Mouse (Mus musculus) CH12.LX (cell line): ENCODE measurements around the gene Tsku. TPM values are rescaled to one million over a fixed set of nuclear protein-coding genes. Genes with fewer than 3 reads are reported as not detected.

ENCODE experiments used
- DNase-seq: peaks from one replicate; pipeline ENCODE4 v3.0.0-alpha.2; 2013; ENCODE audit errors: extremely low read depth
- H3K27ac ChIP-seq: 2 replicates; pipeline ENCODE4 v1.5.1; 2012; ENCODE audit warnings: low read depth, mild to moderate bottlenecking, control low read depth, moderate library complexity; ENCODE audit not compliant: insufficient read depth
- H3K27me3 ChIP-seq: replicated peaks from 2 replicates; pipeline ENCODE3; 2012; ENCODE audit warnings: inconsistent platforms
- H3K36me3 ChIP-seq, 2 experiments: replicated peaks in 1 of 2; 2 replicates each; pipeline versions ENCODE3 to v1.6.1; 2012; ENCODE audit warnings: inconsistent platforms in 1 of 2, low read length in 1 of 2, mild to moderate bottlenecking in 1 of 2, mixed read lengths in 1 of 2, moderate library complexity in 1 of 2; ENCODE audit not compliant: control insufficient read depth in 1 of 2, insufficient read depth in 1 of 2
- H3K4me1 ChIP-seq, 2 experiments: 2 replicates each; pipeline ENCODE4 v1.6.1; 2012; ENCODE audit warnings: inconsistent platforms in 1 of 2, moderate library complexity in 1 of 2; ENCODE audit not compliant: insufficient read depth in 2 of 2, control insufficient read depth in 1 of 2
- H3K4me2 ChIP-seq: 2 replicates; pipeline ENCODE4 v1.6.1; 2012; ENCODE audit warnings: low read depth, mild to moderate bottlenecking, control low read depth; ENCODE audit not compliant: poor library complexity, insufficient read depth, severe bottlenecking
- H3K4me3 ChIP-seq, 3 experiments: fragments of 150-350 bp in 1 of 3; sonication (generic) in 1 of 3; replicated peaks in 1 of 3; 2 replicates each; pipeline versions ENCODE3 to v1.5.1; 2011 to 2012; ENCODE audit warnings: low read depth in 2 of 3, low read length in 2 of 3, mild to moderate bottlenecking in 2 of 3, moderate library complexity in 2 of 3, control low read depth in 1 of 3, improper control_type of control experiment in 1 of 3, inconsistent platforms in 1 of 3, mixed read lengths in 1 of 3; ENCODE audit not compliant: poor library complexity in 1 of 3
- H3K79me2 ChIP-seq: replicated peaks from 2 replicates; pipeline ENCODE4 v1.6.1; 2012; ENCODE audit warnings: mild to moderate bottlenecking, moderate library complexity; ENCODE audit not compliant: control insufficient read depth, poor library complexity, insufficient read depth, severe bottlenecking; ENCODE audit errors: extremely low read depth
- H3K9ac ChIP-seq: 2 replicates; pipeline ENCODE4 v1.6.1; 2012; ENCODE audit warnings: low read depth, mild to moderate bottlenecking, control low read depth, moderate library complexity; ENCODE audit not compliant: insufficient read depth
- H3K9me3 ChIP-seq: replicated peaks from 2 replicates; pipeline ENCODE3; 2012; ENCODE audit warnings: low read length, inconsistent platforms, mixed read lengths
- BHLHE40 ChIP-seq: IDR thresholded peaks from 2 replicates; pipeline ENCODE4 v1.6.1; 2011; ENCODE audit warnings: mild to moderate bottlenecking, low read depth, low read length, improper control_type of control experiment
- CHD1 ChIP-seq: IDR thresholded peaks from 2 replicates; pipeline ENCODE4 v1.6.1; 2012; ENCODE audit warnings: low read depth, low read length, improper control_type of control experiment, inconsistent platforms
- CHD2 ChIP-seq: IDR thresholded peaks from 2 replicates; pipeline ENCODE4 v1.6.1; 2011; ENCODE audit warnings: low read length, improper control_type of control experiment
- E2F4 ChIP-seq: IDR thresholded peaks from 2 replicates; pipeline ENCODE4 v1.6.1; 2011; ENCODE audit warnings: low read depth, low read length, improper control_type of control experiment; ENCODE audit not compliant: insufficient replicate concordance
- ELF1 ChIP-seq: IDR thresholded peaks from 2 replicates; pipeline ENCODE4 v1.6.1; 2014; ENCODE audit warnings: low read depth, mild to moderate bottlenecking, inconsistent platforms, low read length, improper control_type of control experiment
- EP300 ChIP-seq: IDR thresholded peaks from 2 replicates; pipeline ENCODE4 v1.6.1; 2011; ENCODE audit warnings: low read length, improper control_type of control experiment
- ETS1 ChIP-seq: conservative IDR thresholded peaks from 2 replicates; pipeline ENCODE4 v1.6.1; 2012; ENCODE audit warnings: low read depth, mild to moderate bottlenecking, inconsistent platforms, low read length, improper control_type of control experiment, moderate library complexity
- IRF4 ChIP-seq: IDR thresholded peaks from 2 replicates; pipeline ENCODE4 v1.6.1; 2014; ENCODE audit warnings: low read depth, mild to moderate bottlenecking, inconsistent platforms, low read length, improper control_type of control experiment
- MYC ChIP-seq: IDR thresholded peaks from 2 replicates; pipeline ENCODE4 v1.6.1; 2011; ENCODE audit warnings: low read depth, mild to moderate bottlenecking, improper control_type of control experiment, low read length
- NRF1 ChIP-seq: IDR thresholded peaks from 2 replicates; pipeline ENCODE4 v1.6.1; 2014; ENCODE audit warnings: low read depth, mild to moderate bottlenecking, inconsistent platforms, low read length, improper control_type of control experiment, moderate library complexity
- RCOR1 ChIP-seq: conservative IDR thresholded peaks from 2 replicates; pipeline ENCODE4 v1.6.1; 2012; ENCODE audit warnings: low read depth, mild to moderate bottlenecking, inconsistent platforms, low read length, improper control_type of control experiment
- TCF12 ChIP-seq: IDR thresholded peaks from 2 replicates; pipeline ENCODE4 v1.6.1; 2014; ENCODE audit warnings: low read depth, mild to moderate bottlenecking, inconsistent platforms, low read length, improper control_type of control experiment
- UBTF ChIP-seq: IDR thresholded peaks from 2 replicates; pipeline ENCODE4 v1.6.1; 2012; ENCODE audit warnings: low read depth, mild to moderate bottlenecking, inconsistent platforms, low read length, improper control_type of control experiment, moderate library complexity
- USF1 ChIP-seq: IDR thresholded peaks from 2 replicates; pipeline ENCODE4 v1.6.1; 2014; ENCODE audit warnings: low read depth, mild to moderate bottlenecking, inconsistent platforms, low read length, improper control_type of control experiment
- USF2 ChIP-seq: conservative IDR thresholded peaks from 2 replicates; pipeline ENCODE4 v1.6.1; 2011; ENCODE audit warnings: low read depth, low read length, improper control_type of control experiment
- ZNF384 ChIP-seq: IDR thresholded peaks from 2 replicates; pipeline ENCODE4 v1.6.1; 2012; ENCODE audit warnings: low read depth, low read length, improper control_type of control experiment, inconsistent platforms
- dilution Hi-C: fragments of 300-500 bp; cut with MboI; formaldehyde crosslinking; loops from 2 replicates; pipeline ENCODE4 v1.14.3; 2020; ENCODE audit warnings: low sequenced_read_pairs; ENCODE audit not compliant: extremely low pct_unique_long_range_greater_than_20kb, extremely low pct_ligation_motif_present
- in situ Hi-C: fragments of 300-500 bp; cut with MboI; formaldehyde crosslinking; loops from 3 replicates; pipeline ENCODE4 v1.14.3; 2019; ENCODE audit warnings: low sequenced_read_pairs, low pct_ligation_motif_present, low pct_unique_long_range_greater_than_20kb, mixed read lengths
- polyA plus RNA-seq: library from polyadenylated mRNA; unstranded; fragments of >175 nt; gene quantifications from 2 replicates; pipeline ENCODE4 v1.2.1, GENCODE M21; 2012; ENCODE audit warnings: low read depth; ENCODE audit not compliant: insufficient read length
- total RNA-seq, 2 experiments: library from RNA; depleted of rRNA; stranded (reverse); fragments of 300-350 nt in 1 of 2; fragments of >200 nt in 1 of 2; gene quantifications; 2 replicates each; pipeline ENCODE4 v1.2.3; 2012 to 2014

The Tsku gene
- total and polyA plus RNA-seq, 3 experiments = 1.4 to 3.9 (median 3.9) TPM

- TF ChIP-seq UBTF (no peak), CHD1 (no peak), ELF1 (no peak), TCF12 (no peak), EP300 (no peak), USF2 (no peak), RCOR1 (no peak), IRF4 (no peak), NRF1 (no peak), ETS1 (no peak), CHD2 (no peak), USF1 (no peak), ZNF384 (no peak), MYC (no peak), E2F4 (no peak), BHLHE40 (no peak)
- TF ChIP-seq, all 38 proteins: peak for 0
- Histone ChIP-seq H3K4me3 (no peak overlapping the region), H3K9me3 (no peaks in the 10 kb centered on the region), H3K4me2 (no peak overlapping the region), H3K36me3 (peaks cover 3 to 33% of the 10 kb centered on the region in 2 experiments), H3K4me1 (peaks cover 8 to 21% of the 10 kb centered on the region in 2 experiments; a peak in 3 of 4 replicates), H3K27ac (no peak overlapping the region), H3K79me2 (no peaks in the 10 kb centered on the region), H3K9ac (no peak overlapping the region), H3K27me3 (peaks cover 2% of the 10 kb centered on the region)
- in situ Hi-C loops = loop anchor here (5.0 to 10.0 kb wide), 3 partner anchors 53 to 81 kb away; no protein-coding TSS in a partner anchor
- no peak for DNase-seq
- dilution Hi-C loops = no loop called here
Measured at GRCm38 (mm10) chr7:98351523-98351922, 9.6 kb downstream of the Tsku start.

GRCm38 (mm10) chr7:98349821-98350220 is 11.3 kb downstream of the Tsku start:
- H3K9ac ChIP-seq = no peak overlapping the region
- peaks cover 0 to 4% of the 10 kb centered on the region in 2 experiments; a peak in 2 of 4 replicates for H3K4me1 ChIP-seq
- no peak for TF ChIP-seq USF1
- H3K4me3 ChIP-seq = no peak overlapping the region
- dilution Hi-C loops (no loop called here), in situ Hi-C loops (loop anchor here (5.0 to 10.0 kb wide), 3 partner anchors 55 to 82 kb away; no protein-coding TSS in a partner anchor)
- H3K36me3 ChIP-seq = peaks cover 3 to 33% of the 10 kb centered on the region in 2 experiments
- H3K4me2 ChIP-seq = no peak overlapping the region
- no peak overlapping the region for H3K27ac ChIP-seq
- H3K27me3 ChIP-seq = peaks cover 5% of the 10 kb centered on the region
- H3K79me2 ChIP-seq = no peaks in the 10 kb centered on the region
- H3K9me3 ChIP-seq = no peaks in the 10 kb centered on the region
- no peak for DNase-seq
